Mouse (Mus musculus) neural tube, embryonic 13.5 days (tissue): ENCODE measurements at regions not wholly inside any gene's neighbourhood (a gene's known extent, or its start where the extent isn't known, plus 50 kb on each side); places are given as distances from the start of the nearest gene placed in this dataset.

Source experiments
- ATAC-seq: fragments of 200-750 bp; cut with Nextera tagmentation; 2 replicates; pipeline ENCODE4 v1.8.0; 2017; ENCODE audit warnings: low read depth, mild to moderate bottlenecking, moderate TSS enrichment, moderate library complexity
- H3K27ac ChIP-seq: fragments of 300-500 bp; sonication (generic); replicated peaks from 2 replicates; pipeline ENCODE4 v1.5.1; 2015; ENCODE audit warnings: moderate library complexity, mild to moderate bottlenecking, inconsistent platforms
- H3K27me3 ChIP-seq: fragments of 300-500 bp; sonication (generic); 2 replicates; pipeline ENCODE4 v1.6.1; 2015; ENCODE audit warnings: mild to moderate bottlenecking, inconsistent platforms
- H3K36me3 ChIP-seq: fragments of 300-500 bp; sonication (generic); 2 replicates; pipeline ENCODE4 v1.6.1; 2015; ENCODE audit warnings: mild to moderate bottlenecking, inconsistent platforms
- H3K4me1 ChIP-seq: fragments of 300-500 bp; sonication (generic); replicated peaks from 2 replicates; pipeline ENCODE4 v1.6.1; 2015; ENCODE audit warnings: inconsistent platforms
- H3K4me2 ChIP-seq: fragments of 300-500 bp; sonication (generic); 2 replicates; pipeline ENCODE4 v1.6.1; 2015; ENCODE audit warnings: inconsistent platforms, mild to moderate bottlenecking, moderate library complexity
- H3K4me3 ChIP-seq: fragments of 300-500 bp; sonication (generic); 2 replicates; pipeline ENCODE4 v1.5.1; 2015; ENCODE audit warnings: mild to moderate bottlenecking, inconsistent platforms
- H3K9ac ChIP-seq: fragments of 300-500 bp; sonication (generic); 2 replicates; pipeline ENCODE4 v1.6.1; 2015; ENCODE audit warnings: moderate library complexity, mild to moderate bottlenecking, inconsistent platforms
- H3K9me3 ChIP-seq: fragments of 300-500 bp; sonication (generic); 2 replicates; pipeline ENCODE4 v1.6.1; 2016; ENCODE audit warnings: inconsistent platforms
- WGBS: fragments of 180-500 bp; shearing (Covaris S2); methylation state at CpG from one replicate; pipeline ENCODE4 v1.1.7; 2015; 5-methylcytosine and 5-hydroxymethylcytosine counted together

DNA sequence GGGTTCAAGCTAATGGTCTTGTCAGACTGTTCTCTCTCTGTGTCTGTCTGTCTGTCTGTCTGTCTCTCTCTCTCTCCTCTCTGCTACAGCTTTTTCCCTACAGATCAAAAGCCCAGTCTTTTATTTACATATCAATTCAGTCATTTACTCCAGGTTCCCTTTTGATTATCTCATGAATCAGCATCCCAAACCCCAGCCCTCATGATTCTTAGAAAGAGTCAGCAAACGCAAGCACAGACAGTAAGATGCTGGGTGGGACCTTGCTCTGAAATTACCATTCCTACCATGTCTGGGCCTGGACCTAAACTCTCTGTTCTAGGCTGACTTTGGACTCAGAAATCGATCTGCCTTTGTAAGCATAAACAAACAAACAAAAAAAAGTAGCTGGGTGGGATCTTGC is 218.0 kb downstream of the Lrig3 start:
- H3K27me3 ChIP-seq = no peaks in the 10 kb centered on the region

DNA sequence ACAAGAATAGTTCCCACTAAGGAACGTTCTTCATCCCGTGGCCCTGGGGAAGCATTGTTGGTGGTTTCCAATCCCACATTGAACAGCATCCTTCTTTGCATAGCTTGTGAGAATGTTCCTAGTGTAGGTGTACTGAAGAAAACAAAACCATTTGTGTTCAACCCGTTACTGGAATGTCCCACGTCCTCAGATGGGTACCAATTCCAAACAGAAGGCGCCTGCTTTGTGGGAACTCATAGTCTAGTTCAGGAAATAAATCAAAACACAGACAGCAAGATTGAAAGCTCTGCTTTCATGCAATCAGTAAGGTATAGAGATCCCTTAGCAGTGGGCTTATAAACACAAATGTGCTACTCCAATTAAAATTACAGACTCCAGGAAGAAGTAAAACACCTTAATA is 219.4 kb downstream of the Lrig3 start:
- Histone ChIP-seq H3K9me3 (0 out of 2 replicates have a peak, but pooled peaks cover 6% of the 10 kb centered on the region), H3K27ac (no peak overlapping the region), H3K27me3 (no peaks in the 10 kb centered on the region), H3K4me2 (no peak overlapping the region), H3K4me3 (no peak overlapping the region), H3K9ac (no peak overlapping the region), H3K4me1 (no peaks in the 10 kb centered on the region), H3K36me3 (no peaks in the 10 kb centered on the region)
- ATAC-seq = no peak
- 85% methylated on average over 5 of the region's 5 CpGs for WGBS

More for the DNA sequence above, 218.0 kb downstream of the Lrig3 start:
- Histone ChIP-seq H3K4me3 (no peak overlapping the region), H3K9me3 (0 out of 2 replicates have a peak, but pooled peaks cover 6% of the 10 kb centered on the region), H3K4me1 (no peaks in the 10 kb centered on the region), H3K36me3 (no peaks in the 10 kb centered on the region), H3K9ac (no peak overlapping the region), H3K4me2 (no peak overlapping the region), H3K27ac (no peak overlapping the region)
- ATAC-seq = no peak
- WGBS = 70% methylated on average over 2 of the region's 2 CpGs

DNA sequence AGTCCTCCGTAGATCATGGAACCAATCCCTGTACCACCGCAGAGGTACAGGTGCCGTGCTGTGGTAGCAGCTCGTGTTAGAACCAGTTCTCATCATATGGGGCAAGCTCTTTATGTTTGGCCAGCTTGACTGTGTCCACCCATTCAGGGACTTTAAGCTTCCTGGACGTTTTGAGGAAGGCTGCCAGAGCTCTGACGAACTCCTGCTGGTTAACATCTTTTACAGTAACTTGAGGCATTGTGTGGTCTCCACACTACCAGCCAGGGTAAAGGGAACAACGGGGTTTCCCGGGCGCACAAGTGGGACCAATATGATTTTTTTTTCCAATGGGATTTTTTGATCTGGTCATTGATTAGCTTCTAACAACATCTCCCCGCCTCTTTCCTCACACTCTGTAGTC is 220.1 kb downstream of the Lrig3 start:
- H3K4me3 ChIP-seq = no peak overlapping the region
- H3K4me2 ChIP-seq = no peak overlapping the region
- H3K9me3 ChIP-seq = 0 out of 2 replicates have a peak, but pooled peaks cover 6% of the 10 kb centered on the region
- no peak overlapping the region for H3K27ac ChIP-seq
- H3K9ac ChIP-seq = no peak overlapping the region
- no peaks in the 10 kb centered on the region for H3K36me3 ChIP-seq
- no peaks in the 10 kb centered on the region for H3K4me1 ChIP-seq
- 91% methylated on average over 10 of the region's 10 CpGs for WGBS
- H3K27me3 ChIP-seq = no peaks in the 10 kb centered on the region
- no peak for ATAC-seq

DNA sequence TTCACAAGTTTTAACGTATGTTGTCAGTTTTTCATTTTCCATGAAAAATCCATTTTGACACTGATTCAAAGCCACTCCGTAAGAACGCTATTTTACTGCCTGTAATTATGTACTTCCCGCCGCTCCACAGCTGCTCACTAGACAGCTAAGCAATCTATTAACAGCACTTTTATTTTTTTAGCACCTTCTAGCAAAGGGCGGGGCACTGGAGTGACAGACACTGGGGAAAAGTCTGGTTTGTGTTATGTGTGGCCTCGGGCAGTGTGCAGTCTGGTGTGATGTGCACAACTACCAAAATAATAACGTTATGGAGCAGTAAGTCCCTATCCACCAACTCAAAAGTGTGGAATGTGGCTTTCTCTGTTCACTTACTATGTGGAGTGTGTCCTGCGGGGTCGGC is 223.0 kb downstream of the Lrig3 start:
- Histone ChIP-seq H3K4me2 (no peak overlapping the region), H3K36me3 (no peaks in the 10 kb centered on the region), H3K27me3 (no peaks in the 10 kb centered on the region), H3K4me3 (no peak overlapping the region), H3K4me1 (no peaks in the 10 kb centered on the region), H3K9ac (no peak overlapping the region), H3K9me3 (0 out of 2 replicates have a peak, but pooled peaks cover 6% of the 10 kb centered on the region), H3K27ac (no peak overlapping the region)
- WGBS = 57% methylated on average over 10 of the region's 10 CpGs
- peak; percentile 84 for ATAC-seq
